Mouse (Mus musculus): ENCODE measurements around the gene Ighmbp2. TPM values are rescaled to one million over a fixed set of nuclear protein-coding genes. Genes with fewer than 3 reads are reported as not detected.

Ighmbp2 gene
- polyA plus RNA-seq, 1 experiment from 2014 or later = 1.8 TPM

- 85% methylated on average over 6 of the region's 6 CpGs for WGBS (ENCODE audit: insufficient replicate concordance)
- TF ChIP-seq CTCF (IDR thresholded peaks at IDR 0.05; ENCODE audit: low read depth) (no peak), EP300 (IDR thresholded peaks at IDR 0.05; ENCODE audit: low read depth) (no peak)
- Histone ChIP-seq H3K27ac (ENCODE audit: low read depth) (no peak overlapping the region), H3K36me3 (replicated peaks; ENCODE audit: insufficient read depth, low read length) (peaks cover 42% of the 10 kb centered on the region), H3K9ac (replicated peaks) (no peak overlapping the region), H3K9me3 (ENCODE audit: low read length) (no peaks in the 10 kb centered on the region), H3K4me3 (ENCODE audit: low read depth, low read length) (no peak overlapping the region), H3K27me3 (ENCODE audit: insufficient read depth, low read length) (no peaks in the 10 kb centered on the region), H3K4me2 (ENCODE audit: low read depth, low read length) (no peak overlapping the region), H3K4me1 (ENCODE audit: insufficient read depth) (no peaks in the 10 kb centered on the region)
- DNase-seq (peak; percentile 8), ATAC-seq (no peak)
Observed at GRCm38 (mm10) chr19:3271366-3271765, 11.5 kb downstream of the Ighmbp2 start.

DNA sequence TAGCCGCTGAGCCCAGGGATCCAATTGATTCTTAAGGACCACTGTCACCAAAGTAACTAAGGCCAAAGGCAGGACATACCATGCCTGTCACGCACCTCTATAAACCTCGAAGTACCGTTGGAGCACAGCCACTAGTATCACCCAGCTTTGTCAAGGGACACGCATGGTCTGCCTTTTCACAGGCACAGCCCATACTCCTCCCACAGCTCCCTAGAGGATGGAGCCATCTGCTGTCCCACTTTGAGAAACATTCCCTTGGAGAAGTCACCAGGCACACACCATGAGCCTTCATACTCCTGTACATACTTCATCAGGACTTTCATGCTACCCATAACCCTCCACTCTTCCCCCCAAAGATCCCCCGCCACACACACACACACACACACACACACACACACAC lies 13.0 kb downstream of the Ighmbp2 start:
- Histone ChIP-seq H3K9ac (replicated peaks) (no peak overlapping the region), H3K4me1 (ENCODE audit: insufficient read depth) (no peaks in the 10 kb centered on the region), H3K36me3 (replicated peaks; ENCODE audit: insufficient read depth, low read length) (peaks cover 50% of the 10 kb centered on the region), H3K9me3 (ENCODE audit: low read length) (no peaks in the 10 kb centered on the region), H3K27ac (ENCODE audit: low read depth) (no peak overlapping the region), H3K27me3 (ENCODE audit: insufficient read depth, low read length) (no peaks in the 10 kb centered on the region), H3K4me2 (ENCODE audit: low read depth, low read length) (no peak overlapping the region), H3K4me3 (ENCODE audit: low read depth, low read length) (no peak overlapping the region)
- ATAC-seq (no peak), DNase-seq (no peak)
- WGBS (ENCODE audit: insufficient replicate concordance) = 92% methylated on average over 6 of the region's 6 CpGs
- no peak for TF ChIP-seq CTCF (IDR thresholded peaks at IDR 0.05; ENCODE audit: low read depth)
- TF ChIP-seq EP300 (IDR thresholded peaks at IDR 0.05; ENCODE audit: low read depth) = no peak

- TF ChIP-seq CTCF (IDR thresholded peaks at IDR 0.05; ENCODE audit: low read depth) = no peak
- no peak for TF ChIP-seq EP300 (IDR thresholded peaks at IDR 0.05; ENCODE audit: low read depth)
- ATAC-seq (no peak), DNase-seq (peak; percentile 11)
- H3K4me1 ChIP-seq (ENCODE audit: insufficient read depth) = no peaks in the 10 kb centered on the region
- peaks cover 51% of the 10 kb centered on the region for H3K36me3 ChIP-seq (replicated peaks; ENCODE audit: insufficient read depth, low read length)
- no peak overlapping the region for H3K4me3 ChIP-seq (ENCODE audit: low read depth, low read length)
- H3K4me2 ChIP-seq (ENCODE audit: low read depth, low read length) = no peak overlapping the region
- no peaks in the 10 kb centered on the region for H3K9me3 ChIP-seq (ENCODE audit: low read length)
- H3K27ac ChIP-seq (ENCODE audit: low read depth) = no peak overlapping the region
- no peaks in the 10 kb centered on the region for H3K27me3 ChIP-seq (ENCODE audit: insufficient read depth, low read length)
- 84% methylated on average over 9 of the region's 9 CpGs for WGBS (ENCODE audit: insufficient replicate concordance)
- H3K9ac ChIP-seq (replicated peaks) = no peak overlapping the region
Observed at GRCm38 (mm10) chr19:3269279-3269678, 13.5 kb downstream of the Ighmbp2 start.

DNA sequence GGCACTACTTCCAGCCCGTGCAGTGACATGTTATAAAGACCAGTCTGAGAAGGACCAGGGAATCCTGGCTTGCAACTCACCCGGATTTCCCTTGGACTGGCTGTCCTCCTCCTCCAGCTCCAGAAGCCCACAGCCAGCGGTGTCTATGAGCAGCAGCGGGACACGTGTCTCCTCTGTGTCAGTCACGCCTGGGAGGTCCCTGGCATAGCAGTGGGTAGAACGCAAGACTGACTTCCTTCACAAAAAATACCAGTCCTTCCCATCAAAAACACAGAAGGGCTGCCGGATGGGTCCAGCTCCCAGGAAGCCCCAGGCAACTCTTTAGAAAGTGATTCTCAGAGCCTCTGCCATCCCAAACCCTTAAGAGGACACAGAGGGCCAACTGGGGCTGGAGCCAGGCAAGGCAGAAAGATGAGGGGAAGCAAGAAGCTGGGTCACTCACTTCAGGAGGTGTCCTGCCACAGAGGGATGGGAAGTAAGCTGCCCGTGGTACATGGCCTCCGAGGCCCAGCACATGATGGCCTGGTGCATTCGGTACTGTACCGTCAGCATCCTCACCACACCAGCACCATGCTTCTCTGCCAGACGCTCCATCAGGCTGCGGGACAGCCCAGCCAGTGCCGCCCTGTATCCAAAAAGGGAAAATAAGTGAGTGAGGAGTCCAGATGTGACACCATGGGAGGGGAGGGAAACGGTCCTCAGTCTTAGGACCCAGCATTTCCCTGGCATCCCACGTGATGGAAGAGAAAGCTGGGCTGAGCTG lies 14.4 kb downstream of the Ighmbp2 start:
- Histone ChIP-seq H3K36me3 (replicated peaks; ENCODE audit: insufficient read depth, low read length) (peaks cover 49% of the 10 kb centered on the region), H3K4me1 (ENCODE audit: insufficient read depth) (no peaks in the 10 kb centered on the region), H3K27ac (ENCODE audit: low read depth) (no peak overlapping the region), H3K4me3 (ENCODE audit: low read depth, low read length) (no peak overlapping the region), H3K27me3 (ENCODE audit: insufficient read depth, low read length) (no peaks in the 10 kb centered on the region), H3K9me3 (ENCODE audit: low read length) (no peaks in the 10 kb centered on the region), H3K9ac (replicated peaks) (no peak overlapping the region), H3K4me2 (ENCODE audit: low read depth, low read length) (no peak overlapping the region)
- TF ChIP-seq CTCF (IDR thresholded peaks at IDR 0.05; ENCODE audit: low read depth) (no peak), EP300 (IDR thresholded peaks at IDR 0.05; ENCODE audit: low read depth) (no peak)
- DNase-seq (peak; percentile 9), ATAC-seq (no peak)
- 90% methylated on average over 17 of the region's 17 CpGs for WGBS (ENCODE audit: insufficient replicate concordance)

GRCm38 (mm10) chr19:3267340-3267739 lies 15.5 kb downstream of the Ighmbp2 start:
- WGBS (ENCODE audit: insufficient replicate concordance) = 81% methylated on average over 4 of the region's 4 CpGs
- peaks cover 45% of the 10 kb centered on the region for H3K36me3 ChIP-seq (replicated peaks; ENCODE audit: insufficient read depth, low read length)

DNA sequence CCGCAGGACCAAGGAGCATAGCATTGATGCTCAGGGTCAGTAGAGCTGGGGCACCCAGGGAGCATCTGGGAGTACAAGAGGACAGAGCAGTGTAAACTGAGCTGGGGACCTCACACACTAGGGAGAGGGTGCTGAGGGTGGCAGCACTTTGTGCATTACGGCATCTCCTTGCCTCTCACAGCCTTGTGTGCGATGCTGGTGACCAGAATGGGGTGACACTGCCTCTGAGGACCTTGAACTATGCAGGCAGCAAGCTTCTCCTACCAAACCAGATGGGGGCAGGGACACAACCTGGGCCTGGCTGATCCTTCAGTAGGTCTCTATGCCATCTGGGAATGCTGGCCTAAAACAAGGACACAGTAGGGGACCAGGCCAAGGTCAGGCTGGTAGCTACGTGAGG lies 16.1 kb downstream of the Ighmbp2 start:
- no peak for ATAC-seq
- Histone ChIP-seq H3K9me3 (ENCODE audit: low read length) (no peaks in the 10 kb centered on the region), H3K27ac (ENCODE audit: low read depth) (no peak overlapping the region), H3K9ac (replicated peaks) (no peak overlapping the region), H3K27me3 (ENCODE audit: insufficient read depth, low read length) (no peaks in the 10 kb centered on the region), H3K4me3 (ENCODE audit: low read depth, low read length) (no peak overlapping the region), H3K4me1 (ENCODE audit: insufficient read depth) (no peaks in the 10 kb centered on the region), H3K36me3 (replicated peaks; ENCODE audit: insufficient read depth, low read length) (peaks cover 49% of the 10 kb centered on the region), H3K4me2 (ENCODE audit: low read depth, low read length) (no peak overlapping the region)
- WGBS (ENCODE audit: insufficient replicate concordance) = 89% methylated on average over 4 of the region's 4 CpGs
- peak; percentile 8 for DNase-seq
- TF ChIP-seq CTCF (IDR thresholded peaks at IDR 0.05; ENCODE audit: low read depth) = no peak
- no peak for TF ChIP-seq EP300 (IDR thresholded peaks at IDR 0.05; ENCODE audit: low read depth)

More at GRCm38 (mm10) chr19:3267340-3267739, 15.5 kb downstream of the Ighmbp2 start:
- Histone ChIP-seq H3K9ac (replicated peaks) (no peak overlapping the region), H3K9me3 (ENCODE audit: low read length) (no peaks in the 10 kb centered on the region), H3K4me2 (ENCODE audit: low read depth, low read length) (no peak overlapping the region), H3K4me1 (ENCODE audit: insufficient read depth) (no peaks in the 10 kb centered on the region), H3K27ac (ENCODE audit: low read depth) (no peak overlapping the region), H3K4me3 (ENCODE audit: low read depth, low read length) (no peak overlapping the region), H3K27me3 (ENCODE audit: insufficient read depth, low read length) (no peaks in the 10 kb centered on the region)
- DNase-seq = no peak
- TF ChIP-seq CTCF (IDR thresholded peaks at IDR 0.05; ENCODE audit: low read depth) = no peak
- no peak for TF ChIP-seq EP300 (IDR thresholded peaks at IDR 0.05; ENCODE audit: low read depth)
- no peak for ATAC-seq
